Mouse (Mus musculus) thymus, postnatal 4 days (tissue): ENCODE data around the gene Gdf3.
"Not testable (repeated sequence)": the region's sequence is repeated elsewhere in the genome, so short reads cannot be mapped to it uniquely, and the experiment has no call there.

Experiments used
- DNase-seq: peaks from one replicate; pipeline ENCODE4 v3.0.0; 2021

The Gdf3 gene

GRCm38 (mm10) chr6:122604260-122604659 is 5.6 kb downstream of the Gdf3 start:
- DNase-seq, result no peak

DNA sequence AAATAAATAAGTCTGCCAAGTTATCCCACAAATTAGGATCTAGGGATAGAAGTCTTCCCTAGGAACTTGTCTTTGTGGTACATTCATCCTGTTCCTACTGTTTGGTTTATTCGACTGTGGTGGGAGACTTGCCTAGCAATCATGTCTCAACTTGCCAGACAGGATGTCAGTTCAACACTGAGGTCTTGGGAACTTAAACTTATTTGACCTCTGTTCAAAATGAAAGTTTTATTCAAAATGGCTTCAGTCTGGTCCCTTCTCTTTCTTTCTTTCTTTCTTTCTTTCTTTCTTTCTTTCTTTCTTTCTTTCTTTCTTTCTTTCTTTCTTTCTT is 6.9 kb downstream of the Gdf3 start:
- no peak for DNase-seq

GRCm38 (mm10) chr6:122602242-122602991 is 7.5 kb downstream of the Gdf3 start, which contains the start of gene Apobec1:
Apobec1 (minus strand) TSS chr6:122602444.
- DNase-seq, result peak; percentile 85

GRCm38 (mm10) chr6:122601615-122602014 is 8.3 kb downstream of the Gdf3 start:
- no peak for DNase-seq

DNA sequence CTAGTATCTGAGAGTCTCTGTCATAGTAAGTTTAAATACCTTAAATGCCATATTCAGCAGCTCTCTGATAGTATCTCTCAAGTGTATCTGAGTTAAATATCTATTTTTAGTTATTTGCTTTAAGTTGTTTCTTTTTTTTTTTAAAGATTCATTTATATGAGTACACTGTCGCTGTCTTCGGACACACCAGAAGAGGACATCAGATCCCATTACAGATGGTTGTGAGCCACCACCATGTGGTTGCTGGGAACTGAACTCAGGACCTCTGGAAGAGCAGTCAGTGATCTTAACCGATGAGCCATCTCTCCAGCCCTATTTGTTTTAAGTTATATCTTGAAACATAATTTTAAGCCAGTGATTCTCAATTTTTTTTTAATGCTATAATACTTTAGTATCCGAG is 8.9 kb downstream of the Gdf3 start:
- no peak for DNase-seq

- no peak for DNase-seq
These were observed 9.7 kb downstream of the Gdf3 start for GRCm38 (mm10) chr6:122600066-122600646.

DNA sequence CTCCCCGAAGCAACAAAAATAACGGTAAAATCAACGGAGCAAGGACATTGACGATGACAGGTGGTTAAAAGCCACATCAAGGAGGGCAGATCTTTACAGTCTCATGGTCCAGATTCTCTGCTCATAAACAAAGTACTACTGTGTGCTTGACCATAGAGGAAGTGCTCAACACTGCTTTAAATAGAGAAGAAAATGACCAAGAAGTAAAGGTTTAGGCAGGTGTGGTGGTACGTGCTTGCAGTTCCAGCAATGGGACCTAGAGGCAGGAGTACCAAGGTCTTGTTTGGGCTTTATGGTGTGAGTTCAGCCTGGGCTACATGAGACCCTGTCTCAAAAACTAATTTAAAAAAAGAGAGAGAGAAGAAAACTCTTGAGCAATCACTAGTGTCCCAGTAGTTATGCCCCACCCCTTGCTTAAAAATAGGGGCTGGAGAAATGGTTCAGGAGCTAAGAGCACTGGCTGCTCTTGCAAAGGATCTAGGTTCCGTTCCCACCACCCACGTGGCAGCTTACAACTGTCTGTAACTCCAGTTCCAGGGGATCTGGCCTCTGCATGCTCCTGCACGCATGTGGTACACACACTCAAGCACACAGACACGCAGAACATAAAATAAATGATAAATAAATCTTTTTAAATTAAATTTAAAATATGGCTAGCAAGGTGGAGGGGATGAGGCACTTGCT is 10.7 kb downstream of the Gdf3 start:
- DNase-seq, result no peak

GRCm38 (mm10) chr6:122598436-122598835 is 11.5 kb downstream of the Gdf3 start:
- DNase-seq, result no peak

DNA sequence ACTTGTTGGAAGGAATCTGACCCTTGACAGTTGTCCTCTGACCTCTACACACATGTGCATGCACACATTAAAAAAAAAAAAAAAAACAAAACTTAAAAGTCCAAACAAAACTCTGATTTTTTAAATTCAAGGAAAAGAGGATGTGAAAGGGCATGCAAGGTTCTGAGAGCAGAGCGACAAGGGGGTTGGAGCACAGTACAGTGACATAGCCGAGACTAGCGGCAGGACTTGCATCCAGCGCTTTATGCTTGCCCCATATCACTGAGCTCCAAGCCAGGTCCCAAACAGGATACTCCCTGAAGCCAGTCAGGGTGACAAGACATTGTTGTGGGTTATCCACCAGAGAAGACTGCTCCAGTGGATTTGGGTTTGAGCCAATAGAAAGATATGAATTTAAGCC is 11.9 kb downstream of the Gdf3 start:
- DNase-seq, result no peak

DNA sequence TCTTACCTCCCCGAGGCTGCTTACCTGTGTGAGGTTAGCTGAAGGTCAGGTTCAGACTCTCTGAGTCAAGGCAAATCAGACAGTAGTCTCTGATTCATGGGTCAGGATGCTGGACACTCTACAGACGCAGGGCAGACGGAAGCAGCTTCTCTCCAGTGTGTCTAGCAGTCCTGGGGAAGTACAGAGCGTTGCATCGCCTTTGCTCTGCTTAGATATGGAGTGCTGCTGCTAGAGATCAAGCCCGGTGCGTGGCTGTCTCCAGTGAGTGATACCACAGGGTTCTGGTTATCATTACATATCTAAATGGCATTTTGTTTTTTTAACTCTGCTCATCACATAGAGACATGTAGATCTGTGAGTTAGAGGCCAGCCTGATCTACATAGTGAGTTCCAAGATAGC is 13.3 kb downstream of the Gdf3 start:
- no peak for DNase-seq

DNA sequence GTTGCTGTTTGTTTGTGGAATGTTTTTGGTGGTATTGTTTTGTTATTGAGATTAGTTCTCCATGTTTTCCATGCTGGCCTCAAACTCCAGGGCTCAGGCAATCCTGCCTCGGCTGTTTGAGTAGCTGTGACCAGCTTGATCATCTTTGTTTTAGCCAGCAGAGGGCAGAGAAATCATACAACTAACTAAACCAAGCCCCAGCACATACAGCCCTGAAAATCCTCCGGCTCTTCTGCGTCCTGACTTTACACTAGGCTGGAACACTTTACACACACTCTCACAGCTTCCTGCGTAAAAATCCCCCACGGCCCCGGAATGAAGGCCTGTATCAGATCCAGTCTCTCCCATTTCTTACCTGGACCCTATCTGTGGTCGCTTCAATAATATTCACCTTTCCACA is 14.2 kb downstream of the Gdf3 start:
- DNase-seq, result peak; percentile 14

DNA sequence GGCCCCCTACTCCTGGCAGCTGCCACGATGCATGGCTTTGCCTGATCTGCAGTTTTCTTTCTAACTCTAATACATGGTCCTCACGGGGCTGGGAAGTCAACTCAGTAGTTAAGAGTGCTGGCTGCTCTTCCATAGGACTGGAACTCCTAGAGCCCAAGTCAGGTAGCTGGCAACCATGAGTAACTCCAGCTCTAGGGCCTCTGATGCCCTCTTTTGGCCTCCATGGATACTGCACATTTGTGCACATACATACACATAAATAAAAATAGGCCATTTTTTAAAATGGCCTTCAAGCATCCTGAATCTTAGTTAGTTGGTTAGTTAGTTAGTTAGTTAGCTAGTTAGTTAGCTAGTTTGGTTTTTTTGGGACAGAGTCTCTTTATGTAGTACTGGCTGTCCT is 17.0 kb downstream of the Gdf3 start:
- peak; percentile 16 for DNase-seq

DNA sequence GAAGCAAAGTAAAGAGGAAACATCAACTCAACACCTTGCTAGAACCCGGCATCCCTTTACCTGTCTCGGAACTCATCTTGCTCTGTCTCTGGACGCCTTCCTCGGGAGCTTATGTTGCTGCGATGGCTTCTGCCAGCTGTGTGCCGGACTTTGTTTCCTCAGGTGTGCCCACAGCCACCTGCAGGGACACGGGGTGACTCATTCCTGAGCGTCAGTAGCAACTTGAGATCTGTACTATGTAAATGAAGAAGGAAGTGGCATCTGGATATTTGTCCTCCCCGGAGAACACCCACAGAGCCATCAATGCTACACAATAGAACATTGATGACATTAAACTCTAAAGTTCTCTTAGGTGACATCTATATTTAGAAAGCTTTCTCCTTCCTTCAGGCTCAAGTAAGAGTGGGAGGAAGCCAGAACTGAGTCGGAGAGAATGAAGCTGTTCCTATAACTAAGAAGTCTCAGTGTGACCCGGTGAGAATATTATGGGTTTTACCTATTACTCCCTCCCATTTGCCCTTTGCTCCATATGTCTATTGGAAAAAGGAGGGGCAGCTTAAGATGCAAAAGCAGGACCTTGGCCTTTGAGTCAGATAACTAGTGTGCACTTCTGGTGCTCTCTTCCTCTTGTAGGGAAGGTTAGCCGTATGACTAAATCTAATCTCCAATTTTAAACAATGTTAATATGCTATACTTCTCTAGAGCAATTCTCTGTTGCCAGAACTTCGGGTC is 18.7 kb downstream of the Gdf3 start:
- no peak for DNase-seq

- no peak for DNase-seq
These were observed 30.8 kb downstream of the Gdf3 start for GRCm38 (mm10) chr6:122579086-122579485.

- no peak for DNase-seq
These were observed 32.9 kb downstream of the Gdf3 start for GRCm38 (mm10) chr6:122577030-122577429.

GRCm38 (mm10) chr6:122575037-122575436 is 34.9 kb downstream of the Gdf3 start:
- not testable (repeated sequence) for DNase-seq

- no peak for DNase-seq
These were observed 38.3 kb downstream of the Gdf3 start for GRCm38 (mm10) chr6:122571617-122571959.

DNA sequence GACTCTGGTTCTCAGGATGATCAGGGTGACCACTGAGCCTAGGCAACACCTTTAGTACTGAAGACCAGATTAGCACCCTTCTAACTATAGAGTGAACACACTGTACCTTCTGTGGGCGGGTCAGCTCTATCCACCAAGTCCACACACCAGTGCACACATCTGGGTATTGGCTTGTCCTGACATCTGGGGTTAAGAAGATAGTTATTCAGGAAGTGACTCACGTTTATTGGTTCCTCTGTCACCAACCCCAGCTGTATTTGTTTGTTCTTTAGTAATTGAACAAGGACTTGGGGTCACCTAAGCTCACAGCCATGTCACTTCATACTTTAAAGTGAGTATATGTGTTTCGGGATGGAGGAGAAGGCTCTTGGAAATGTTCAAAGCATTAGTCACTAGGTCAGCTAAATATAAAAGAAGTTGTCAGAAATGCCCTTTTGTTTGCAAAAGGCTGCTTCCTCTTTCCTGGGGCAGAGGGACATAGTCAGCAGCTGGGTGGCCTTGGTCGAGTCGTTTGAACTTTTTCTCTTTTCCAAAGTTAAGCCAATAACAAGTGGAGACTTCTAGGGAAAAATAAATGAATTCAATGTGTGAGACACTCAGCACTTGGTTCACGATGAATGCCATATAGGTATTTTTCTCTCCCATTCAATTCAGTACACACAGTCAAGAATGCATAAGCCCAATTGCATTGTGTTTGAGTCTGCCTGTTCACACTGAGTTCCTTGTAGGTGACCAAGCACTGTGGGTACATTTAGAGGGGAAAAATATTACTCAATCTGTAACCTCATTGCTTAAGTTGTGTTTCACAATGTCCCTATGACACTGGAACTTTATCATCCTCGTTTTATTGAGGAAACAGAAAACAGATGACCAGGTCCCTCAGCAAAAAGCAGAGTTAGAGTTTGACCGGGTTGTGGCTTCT is 38.9 kb downstream of the Gdf3 start:
- DNase-seq, result no peak

DNA sequence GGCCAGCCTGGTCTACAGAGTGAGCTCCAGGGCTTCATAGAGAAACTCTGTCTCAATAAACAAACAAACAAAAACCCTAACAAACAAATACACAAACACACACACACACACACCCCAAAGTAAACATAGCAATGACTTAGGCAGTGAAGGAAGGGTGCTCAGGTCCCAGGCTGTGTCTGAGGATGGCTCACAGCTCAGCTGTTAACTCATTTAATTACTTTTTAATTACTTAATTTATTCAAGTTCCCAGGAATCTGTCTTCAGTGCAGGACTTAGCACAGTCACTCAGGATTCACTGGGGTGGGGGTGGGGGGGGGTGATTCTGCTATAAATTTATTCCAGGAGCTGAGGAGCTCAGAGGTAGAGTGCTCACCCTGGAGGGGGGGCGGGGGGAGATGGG is 40.1 kb downstream of the Gdf3 start:
- DNase-seq, result no peak

DNA sequence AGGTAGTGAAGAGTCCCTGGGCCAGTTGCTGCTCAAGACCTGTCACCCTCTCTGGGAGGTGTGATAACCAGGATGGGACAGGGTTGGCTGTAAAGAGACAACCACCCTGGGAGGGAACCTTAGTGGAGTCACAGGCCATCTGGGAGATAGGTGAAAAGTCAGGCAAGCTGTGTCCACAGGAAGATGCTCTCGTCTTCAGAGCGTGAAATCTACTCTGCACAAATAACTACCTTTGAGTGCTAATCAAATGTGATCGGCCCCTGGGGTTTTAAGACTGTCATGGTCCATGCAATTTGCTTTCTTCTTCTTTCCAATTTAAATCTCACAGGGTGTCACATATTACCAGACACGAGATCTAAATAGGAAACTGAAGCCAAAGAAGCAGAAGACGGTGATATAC is 40.8 kb downstream of the Gdf3 start:
- no peak for DNase-seq

GRCm38 (mm10) chr6:122565070-122565784 is 44.7 kb downstream of the Gdf3 start:
- no peak for DNase-seq

GRCm38 (mm10) chr6:122562463-122562862 is 47.4 kb downstream of the Gdf3 start:
- DNase-seq, result peak; percentile 70
